Mouse (Mus musculus) ZHBTc4 (cell line): ENCODE results near the gene Nav2.
A peak's percentile ranks its signal among the peaks of the same experiment; 100 is the strongest.

Experiments used
- DNase-seq: peaks from one replicate; pipeline ENCODE4 v3.0.0-alpha.2; 2011; ENCODE audit warnings: low read depth, low spot score

The Nav2 gene

DNA sequence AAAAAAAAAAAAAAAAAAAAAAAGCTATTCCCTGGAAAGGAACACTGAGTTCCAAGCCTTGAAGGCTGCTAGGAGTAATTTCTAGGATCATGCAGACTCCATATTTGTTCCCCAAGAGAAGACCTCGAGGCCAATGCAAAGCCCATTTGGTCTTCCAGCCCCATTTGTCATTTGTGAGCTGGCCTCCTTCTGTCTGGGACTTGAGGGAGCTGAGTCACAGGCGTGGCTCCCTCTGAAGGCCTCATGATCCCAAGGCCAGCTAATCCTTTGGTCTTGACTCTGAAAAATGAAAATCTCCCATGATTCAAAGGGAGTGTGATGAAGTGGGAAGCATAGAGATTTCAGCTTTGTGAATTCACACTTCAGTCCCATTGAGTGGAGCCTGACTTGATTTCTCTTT lies 370.0 kb downstream of the Nav2 start:
- no peak for DNase-seq

DNA sequence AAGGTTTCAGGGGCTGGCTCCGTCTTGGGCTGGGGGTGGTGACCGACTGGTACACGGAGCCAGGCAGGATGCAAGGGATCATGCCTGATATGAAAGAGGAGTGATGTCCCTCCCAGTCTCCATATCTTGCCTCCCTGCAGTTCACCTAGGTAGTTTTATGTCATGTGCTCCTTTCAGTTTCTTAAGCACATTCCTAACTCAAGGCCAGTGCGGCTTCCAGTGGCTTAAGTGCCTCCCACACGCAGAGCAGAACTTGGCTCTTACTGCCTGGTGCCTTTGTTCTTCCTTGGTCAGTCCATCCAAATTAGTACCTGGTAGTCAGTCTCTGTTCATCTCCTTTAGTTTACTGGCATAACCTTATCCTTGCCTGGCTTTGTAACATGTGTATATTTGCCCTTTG lies 371.9 kb downstream of the Nav2 start:
- no peak for DNase-seq

DNA sequence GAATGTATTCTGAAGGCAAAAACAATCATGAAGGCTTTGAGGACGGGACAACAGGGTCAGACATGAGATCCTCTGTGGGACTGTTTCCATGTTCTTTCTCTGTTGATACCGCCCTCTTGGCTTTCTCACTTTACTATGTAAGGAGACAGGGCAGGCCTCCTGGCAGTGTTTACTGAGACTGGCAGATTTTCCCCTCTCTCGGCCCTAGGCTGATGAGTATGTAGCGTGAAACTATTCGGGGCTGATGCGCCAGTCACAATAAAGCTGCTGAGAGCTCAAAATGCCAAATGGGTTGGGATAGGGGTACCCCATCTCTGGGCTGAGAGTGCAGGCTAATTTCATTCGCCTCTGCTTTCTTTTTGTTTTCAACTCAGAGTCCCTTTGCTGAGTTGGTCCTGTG lies 373.9 kb downstream of the Nav2 start:
- DNase-seq = no peak

DNA sequence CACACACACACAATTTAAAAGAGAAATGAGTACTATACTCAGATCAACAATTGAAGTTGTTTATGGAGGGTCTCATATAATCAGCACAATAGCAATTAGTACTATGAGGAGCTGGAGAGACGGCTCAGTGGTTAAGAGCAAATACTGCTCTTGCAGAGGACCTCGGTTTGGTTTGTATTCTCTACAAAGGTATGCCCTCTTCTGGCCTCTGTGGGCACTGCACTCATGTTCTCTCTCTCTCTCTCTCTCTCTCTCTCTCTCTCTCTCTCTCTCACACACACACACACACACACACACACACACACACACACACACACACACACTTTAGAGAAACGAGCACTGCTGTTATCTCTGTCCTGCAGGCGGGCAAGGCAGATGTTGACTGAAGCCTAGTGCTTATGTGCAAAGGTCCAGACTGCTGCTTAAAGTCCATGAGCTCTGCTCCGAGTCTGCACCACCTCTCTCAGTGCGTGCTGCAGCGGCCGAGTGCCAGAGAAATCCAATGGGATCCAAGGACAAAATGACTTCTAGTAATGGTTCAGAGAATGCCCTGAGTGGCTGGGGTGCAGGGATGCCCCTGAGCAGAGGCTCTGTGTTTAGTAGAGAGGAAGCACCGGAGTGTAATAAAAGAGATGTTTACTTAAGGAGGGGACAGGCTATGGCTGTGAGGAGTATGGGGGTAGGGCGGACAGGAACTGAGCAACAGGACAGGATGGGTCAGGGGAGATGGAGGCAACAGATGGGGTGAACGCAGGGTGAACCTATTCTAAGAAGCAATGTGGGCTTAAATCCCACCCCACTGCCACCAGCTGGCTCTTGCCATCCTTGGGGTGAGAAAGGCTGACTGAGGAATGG lies 375.2 kb downstream of the Nav2 start:
- no peak for DNase-seq

DNA sequence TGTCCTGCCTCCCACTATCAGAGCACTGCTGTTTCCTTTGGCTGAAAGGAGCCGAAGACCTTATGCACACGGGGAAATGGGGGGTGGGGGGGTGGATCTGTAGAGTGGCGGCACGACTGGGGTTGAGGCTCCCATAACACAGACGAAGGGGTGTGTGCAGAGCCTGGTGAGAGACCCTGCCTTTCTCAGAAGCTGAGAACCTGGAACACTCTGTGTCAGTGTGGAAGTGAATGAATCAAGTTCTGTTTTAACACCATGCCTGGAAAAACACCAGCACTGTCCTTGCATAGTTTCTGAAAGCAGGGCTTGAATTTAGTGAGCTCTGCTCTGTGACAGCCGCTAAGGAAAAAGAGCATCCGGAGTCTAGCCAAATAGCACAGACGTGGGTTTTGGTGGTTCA lies 379.7 kb downstream of the Nav2 start:
- no peak for DNase-seq

DNA sequence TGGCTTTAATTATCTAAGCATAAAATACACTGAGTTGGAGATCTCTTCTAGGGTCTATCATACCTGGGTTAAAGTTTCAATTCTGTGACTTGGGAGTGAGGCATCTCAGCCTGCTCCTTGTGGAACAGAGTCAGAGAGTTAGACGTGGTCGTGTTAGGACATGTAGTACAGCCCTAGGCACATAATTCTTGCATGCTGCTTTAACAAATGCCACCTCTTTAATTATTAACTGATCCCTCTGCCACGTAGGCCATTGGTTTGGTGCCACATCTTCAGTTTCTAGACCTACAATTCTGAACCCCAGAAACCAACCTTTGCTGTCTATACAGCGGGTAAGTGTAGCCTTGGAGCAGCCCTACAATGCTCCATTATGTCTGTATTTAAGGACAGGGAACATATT lies 381.8 kb downstream of the Nav2 start:
- DNase-seq = no peak

DNA sequence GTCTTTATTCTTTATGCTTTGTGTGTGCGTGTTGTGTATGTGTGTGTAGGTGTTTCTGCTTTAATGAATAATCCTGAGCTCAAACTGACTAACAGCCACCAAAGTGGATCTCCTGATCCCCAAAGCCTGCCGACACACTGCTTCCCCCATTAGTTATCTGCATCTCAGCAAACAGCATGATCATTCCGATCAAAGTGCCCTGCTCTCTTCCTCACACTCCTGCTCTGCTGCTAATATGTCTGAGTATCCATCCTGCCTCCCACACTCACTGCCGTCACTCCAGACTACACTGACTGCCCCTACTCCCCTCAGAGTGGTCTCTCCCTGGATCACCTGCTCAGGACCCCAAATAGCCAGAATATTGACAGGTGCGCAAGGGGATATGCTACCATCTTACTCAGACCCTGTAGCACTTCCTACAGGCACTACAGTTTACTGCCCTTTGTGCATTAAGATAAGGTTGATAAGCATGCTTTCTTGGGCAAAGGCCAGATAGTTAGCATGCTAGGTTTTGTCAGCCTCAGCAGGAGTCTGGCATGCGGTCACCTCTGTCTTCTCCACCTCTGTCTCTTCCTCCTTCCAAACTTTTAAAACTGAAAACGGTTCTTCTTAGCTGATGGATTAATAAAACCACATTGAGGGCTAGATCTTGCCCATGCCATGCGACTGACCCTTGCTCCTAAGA lies 382.8 kb downstream of the Nav2 start:
- no peak for DNase-seq

DNA sequence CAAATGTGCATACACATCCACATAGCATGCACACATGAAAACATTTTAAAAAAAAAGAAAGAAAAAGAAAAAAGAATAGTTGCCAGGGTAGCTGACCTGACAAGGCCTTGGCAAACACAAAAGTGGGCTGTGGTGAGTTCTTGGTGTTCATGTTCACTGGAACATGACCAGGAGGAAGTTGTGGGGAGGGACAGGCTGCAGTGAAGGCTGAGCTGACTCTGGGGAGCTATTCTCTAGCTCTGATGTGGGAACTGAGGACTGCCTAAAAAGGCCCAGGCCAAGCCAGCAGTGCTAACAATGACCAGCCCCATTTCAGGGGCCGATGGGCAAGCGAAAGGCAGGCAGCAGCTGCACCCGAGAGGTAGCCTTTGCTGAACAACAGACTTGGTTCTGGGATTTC lies 388.6 kb downstream of the Nav2 start:
- no peak for DNase-seq

DNA sequence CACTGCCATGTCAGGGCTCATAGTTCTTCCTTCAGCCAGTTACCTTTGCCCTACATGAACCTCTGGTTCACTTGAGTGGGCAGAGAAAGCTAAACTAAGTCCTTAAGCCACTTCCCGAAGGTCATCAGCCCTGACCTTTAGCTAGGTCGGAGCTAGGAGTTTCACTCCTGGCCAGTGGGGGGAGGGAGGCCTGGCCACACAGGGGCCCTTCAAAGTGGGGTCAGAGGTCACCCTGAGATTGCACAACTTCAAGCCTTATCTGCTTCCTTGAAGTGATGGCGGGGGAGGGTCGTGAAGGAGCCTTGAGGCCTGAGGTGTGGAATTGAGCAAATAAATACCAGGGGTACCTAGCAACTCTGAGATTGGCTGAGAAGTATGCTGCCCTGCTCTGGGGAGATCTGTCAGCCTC lies 389.9 kb downstream of the Nav2 start:
- no peak for DNase-seq

DNA sequence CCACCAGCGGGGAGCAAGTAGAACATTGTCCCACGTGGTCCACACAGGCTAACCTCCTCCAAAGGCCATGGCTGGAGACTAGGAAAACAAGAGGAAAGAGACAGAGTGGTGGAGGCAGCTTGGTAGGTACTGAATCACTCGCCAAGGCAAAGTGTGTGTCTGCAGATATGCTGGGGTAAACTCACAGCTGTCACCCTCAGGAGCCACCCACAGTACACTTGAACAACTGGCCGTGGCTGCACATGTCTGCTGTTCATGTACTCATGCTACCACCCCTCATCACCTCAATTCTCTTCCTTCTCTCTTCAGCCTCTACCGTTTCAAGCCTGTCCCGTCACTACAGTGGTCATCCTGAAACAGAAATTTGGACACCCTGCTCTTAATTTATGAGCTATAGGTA lies 393.0 kb downstream of the Nav2 start:
- no peak for DNase-seq

DNA sequence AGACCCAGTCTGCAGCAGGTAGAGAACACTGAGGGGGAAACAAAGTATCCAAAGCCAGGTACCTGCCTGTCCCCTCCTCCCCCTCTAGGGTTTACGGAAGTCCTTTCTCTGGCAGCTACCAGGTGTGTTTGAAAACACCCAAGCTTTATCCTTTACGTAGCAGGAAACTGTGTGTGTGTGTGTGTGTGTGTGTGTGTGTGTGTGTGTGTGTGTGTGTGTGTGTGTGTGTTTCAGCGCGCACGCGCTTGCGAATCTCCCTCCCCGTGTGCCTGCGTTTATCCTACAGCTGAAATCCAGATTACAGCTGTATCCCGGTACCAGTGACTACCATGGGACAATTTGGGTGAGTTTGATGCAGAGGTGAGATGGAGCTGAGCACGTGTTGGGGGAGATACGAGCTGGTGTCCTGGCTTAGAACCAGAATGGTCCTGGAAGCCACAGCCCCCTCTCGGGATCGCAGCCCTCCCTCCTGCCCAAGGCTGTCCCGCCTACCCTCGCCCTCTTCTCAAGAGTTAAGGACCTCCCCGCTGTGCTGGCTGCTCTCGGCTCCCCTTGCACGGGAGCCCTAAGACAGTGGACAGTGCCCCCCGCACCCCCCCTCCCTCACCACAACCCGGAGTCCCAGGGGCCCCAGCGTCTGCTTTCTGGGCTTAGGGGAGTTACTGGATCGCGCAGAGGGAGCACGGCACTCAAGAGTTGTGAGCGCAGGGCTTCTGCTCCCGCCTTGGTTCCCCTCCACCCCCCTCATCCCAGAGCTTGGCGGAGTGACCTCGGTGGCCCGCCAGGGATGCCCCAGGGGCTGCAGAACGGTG lies 395.3 kb downstream of the Nav2 start:
- peak; percentile 45 for DNase-seq

DNA sequence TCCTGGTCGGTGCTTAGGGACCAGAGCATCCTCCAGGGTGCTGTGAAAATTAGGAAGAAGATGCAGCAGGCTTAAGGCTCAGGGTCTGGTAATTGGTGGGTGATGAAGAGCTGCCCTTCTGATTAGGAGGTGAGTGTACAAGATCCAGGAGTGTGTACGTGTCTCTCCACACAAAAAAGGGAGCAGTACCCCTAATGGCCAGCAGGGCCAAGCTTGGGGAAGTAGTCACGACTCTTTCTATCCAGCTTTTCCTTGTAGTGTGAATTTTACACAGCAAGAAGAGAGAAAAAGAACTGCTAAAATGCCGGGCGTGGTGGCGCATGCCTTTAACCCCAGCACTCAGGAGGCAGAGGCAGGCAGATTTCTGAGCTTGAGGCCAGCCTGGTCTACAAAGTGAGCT lies 399.2 kb downstream of the Nav2 start:
- DNase-seq = peak; percentile 44

DNA sequence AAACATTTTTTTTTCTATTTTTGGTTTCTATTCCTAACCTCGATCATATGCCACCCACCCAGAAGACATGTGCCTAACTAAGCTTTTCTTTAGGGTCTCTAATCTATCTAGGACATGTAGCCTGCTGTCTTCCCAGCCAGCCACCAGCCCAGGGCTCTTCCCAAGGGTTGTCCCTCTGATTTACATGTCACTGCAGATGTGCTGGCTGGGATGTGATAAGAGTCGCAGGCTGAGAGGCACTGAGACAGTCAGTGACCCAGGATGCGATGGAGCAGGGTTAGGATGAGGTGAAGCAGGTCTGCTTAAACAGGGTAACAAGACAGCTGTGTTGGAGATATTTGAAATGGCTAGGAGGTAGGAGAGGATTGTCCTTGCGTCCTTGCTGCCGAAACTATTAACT lies 401.2 kb downstream of the Nav2 start:
- no peak for DNase-seq

DNA sequence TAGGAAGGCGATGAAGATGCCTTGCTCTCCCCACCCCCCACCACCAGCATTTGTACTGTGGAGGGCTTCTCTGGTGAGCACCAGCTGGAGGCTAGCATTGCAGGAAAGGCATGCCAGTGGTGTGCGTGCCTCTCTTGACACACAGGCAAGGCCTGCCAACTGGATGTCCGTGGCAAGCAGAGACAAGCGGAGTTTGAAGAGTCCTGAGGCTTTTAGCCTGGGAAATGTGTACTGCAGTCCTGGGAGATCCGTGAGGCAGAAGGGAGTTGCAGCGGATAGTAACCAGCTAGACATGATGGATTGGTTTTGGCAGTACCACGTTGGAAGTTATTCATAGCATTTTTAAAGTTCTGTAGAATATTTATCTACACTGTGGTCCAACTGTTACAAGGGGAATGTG lies 405.4 kb downstream of the Nav2 start:
- DNase-seq = no peak

DNA sequence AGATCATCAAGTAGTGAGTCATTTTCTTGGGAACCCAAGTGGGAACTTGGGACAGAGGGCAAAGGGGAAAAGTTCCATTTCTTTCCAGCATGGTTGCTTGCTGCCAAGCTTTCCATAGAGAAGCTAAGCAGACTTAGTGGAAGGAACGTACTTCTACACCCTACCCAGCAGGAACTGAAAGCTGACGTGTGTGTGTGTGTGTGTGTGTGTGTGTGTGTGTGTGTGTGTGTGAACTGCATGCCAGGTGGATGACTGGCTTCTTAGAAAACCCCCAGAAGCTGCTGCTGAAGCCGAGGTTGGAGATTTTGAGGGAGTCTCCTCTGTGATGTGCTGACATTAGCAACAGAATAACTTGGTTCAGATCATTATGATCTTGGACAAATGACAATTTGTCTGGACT lies 406.5 kb downstream of the Nav2 start:
- DNase-seq = no peak

DNA sequence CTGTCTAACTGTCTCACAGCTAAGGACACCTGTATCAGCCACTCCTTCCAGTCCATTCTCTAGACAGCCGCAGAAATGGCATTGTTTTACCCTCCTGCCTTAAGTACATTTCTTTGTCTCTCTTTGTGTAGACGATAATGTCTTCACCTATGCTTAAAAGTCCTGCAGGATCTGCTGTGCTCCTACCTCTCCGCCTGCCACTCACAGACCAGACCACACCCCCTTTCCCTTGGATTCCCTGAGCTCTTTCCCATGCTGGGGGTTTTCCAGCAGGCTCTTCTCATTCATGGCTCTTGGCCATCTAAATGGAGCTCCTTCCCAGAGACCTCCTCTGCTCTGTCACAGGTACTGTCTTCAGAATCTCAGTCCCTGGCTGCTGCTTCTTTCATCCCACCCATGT lies 408.1 kb downstream of the Nav2 start:
- peak; percentile 81 for DNase-seq

DNA sequence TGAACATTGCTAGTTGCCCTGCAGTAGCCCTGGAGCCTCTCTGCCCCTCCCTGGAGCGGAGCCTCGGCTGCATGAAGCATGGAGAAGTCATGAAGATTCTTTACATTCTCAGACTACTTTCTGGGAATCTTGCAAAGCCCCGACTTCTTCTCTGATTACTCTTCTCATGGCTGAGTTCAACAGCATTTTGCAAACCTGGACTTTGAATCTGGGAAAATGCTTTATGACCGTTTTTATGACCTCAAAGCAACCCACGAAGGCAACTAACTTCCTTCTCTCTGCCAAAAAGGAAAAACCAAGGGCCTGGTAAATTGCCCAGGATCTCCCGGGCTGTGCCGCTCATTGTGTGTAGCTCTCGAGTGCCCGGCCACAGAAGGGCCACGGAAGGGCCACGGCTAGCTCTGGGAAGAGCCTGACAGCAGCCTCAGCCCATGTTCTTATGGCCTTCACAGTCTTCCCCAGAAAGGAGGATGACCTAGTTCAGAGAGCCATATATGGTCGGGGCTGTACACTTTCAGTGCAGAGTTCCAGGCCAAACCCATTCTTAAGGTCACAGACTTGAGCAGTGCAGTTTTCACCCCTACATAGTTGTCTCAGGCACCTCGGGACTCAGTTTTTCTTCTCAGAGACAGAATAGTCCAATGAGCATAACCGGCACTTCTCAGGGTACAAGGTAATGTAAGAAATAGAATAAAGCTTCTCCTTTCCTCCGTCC lies 409.8 kb downstream of the Nav2 start:
- no peak for DNase-seq

DNA sequence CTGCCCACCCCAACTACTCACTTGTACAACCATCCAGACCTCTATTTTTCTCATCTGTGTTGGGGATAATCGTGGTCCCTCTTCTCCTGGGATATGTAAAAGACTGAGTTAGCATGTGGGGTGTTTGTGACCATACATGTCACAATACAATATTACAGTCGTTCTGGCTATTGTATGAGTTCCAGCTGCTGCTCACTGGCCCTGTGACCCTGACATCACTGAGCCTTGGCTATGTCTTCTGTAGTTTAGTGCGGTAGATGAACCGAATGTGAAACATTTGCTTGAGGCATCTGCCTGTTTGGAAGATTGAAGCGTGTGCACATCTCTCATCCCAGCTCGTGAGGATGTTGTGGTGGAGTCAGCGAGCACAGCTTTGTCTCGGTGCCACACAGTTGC lies 410.4 kb downstream of the Nav2 start:
- no peak for DNase-seq

DNA sequence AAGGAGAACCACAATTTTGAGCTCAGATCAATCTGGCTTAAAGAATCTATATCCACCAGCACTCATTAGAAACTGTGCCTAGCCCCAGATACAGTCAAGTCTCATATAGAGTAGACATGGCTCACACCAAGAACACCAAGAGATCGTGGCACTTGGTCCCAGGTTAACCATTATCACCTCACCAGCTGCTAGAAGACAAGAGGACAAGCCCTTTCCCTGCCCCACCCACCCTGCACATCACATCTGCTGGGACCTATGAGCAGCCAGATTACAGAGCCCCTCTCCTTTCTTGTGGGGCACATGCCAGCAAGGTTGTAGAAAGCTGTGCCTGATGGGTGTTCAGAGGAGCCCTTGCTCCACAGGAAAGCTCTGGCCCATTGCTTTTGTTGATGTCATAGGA lies 411.5 kb downstream of the Nav2 start:
- no peak for DNase-seq

DNA sequence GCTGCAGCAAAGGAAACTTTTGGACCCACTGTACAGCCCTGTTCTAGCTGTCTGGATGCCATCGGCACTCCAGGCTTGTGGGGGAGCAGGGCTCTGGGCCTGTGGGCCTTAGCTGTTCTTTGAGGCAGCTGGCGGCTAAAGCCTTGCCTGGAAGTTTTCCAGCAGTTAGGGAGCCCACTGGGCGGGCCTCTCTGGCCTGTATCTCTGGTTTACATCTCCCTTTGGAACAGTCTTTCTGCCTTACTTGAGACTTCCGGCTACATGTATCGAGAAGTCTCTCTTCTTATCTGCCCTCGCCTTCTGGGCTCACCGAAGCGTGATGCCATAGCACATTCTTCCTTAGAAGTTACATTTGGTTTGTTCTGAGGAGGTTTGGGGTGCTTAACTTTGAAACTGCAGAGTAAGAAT lies 412.6 kb downstream of the Nav2 start:
- no peak for DNase-seq

DNA sequence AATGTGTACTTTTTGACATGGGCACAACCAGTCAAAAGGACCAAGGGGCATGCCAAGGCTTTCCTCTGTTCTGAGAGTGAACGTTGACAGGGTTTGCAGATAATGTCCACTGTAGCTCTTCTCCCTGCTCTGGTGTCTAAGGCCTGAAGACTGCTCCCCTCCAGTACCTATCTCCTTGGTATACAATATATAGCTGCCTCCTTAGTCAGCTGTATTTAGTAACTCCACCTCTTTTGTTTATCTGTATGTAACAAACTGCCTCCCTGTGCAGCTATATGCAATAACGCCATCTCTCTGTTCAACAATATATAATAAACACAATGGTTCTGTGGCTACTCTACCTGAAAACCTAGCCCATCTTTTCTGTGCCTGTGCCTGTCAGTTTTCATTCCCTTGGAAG lies 413.7 kb downstream of the Nav2 start:
- no peak for DNase-seq

DNA sequence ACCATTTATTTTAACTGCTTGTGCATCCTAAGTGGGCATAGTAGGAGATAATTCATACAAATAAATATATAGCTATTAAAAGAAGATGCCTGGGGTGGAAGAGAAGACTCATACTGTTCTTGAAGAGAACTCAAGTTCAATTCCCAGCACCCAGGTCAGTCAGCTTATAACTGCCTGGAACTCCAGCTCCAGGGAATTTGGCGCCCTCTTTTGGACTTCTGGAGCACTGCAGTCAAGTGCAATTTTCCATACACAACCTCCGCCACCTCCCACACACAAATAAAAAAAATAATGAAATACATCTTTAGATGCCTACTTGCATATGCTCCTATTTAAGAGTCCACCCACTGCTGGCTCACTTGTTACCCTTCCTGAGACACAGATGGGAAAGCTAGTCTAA lies 416.1 kb downstream of the Nav2 start:
- DNase-seq = peak; percentile 62
